Mouse (Mus musculus) limb, embryonic 11.5 days (tissue): ENCODE measurements around the gene Tmem243. TPM values are rescaled to one million over a fixed set of nuclear protein-coding genes. Genes with fewer than 3 reads are reported as not detected.

Experiments
- ATAC-seq: fragments of 200-750 bp; cut with Nextera tagmentation; 2 replicates; pipeline ENCODE4 v1.8.0; 2017; ENCODE audit warnings: low read depth; ENCODE audit not compliant: insufficient number of reproducible peaks, low FRiP score, low TSS enrichment
- DNase-seq: peaks from one replicate; pipeline ENCODE4 v3.0.0-alpha.2; 2015; ENCODE audit warnings: low spot score
- H3K27ac ChIP-seq: fragments of 300-500 bp; sonication (generic); replicated peaks from 2 replicates; pipeline ENCODE4 v1.5.1; 2014; ENCODE audit warnings: low read depth, mild to moderate bottlenecking, low read length
- H3K27me3 ChIP-seq: fragments of 300-500 bp; sonication (generic); 2 replicates; pipeline ENCODE4 v1.6.1; 2014; ENCODE audit warnings: mild to moderate bottlenecking, low read length, mixed read lengths; ENCODE audit not compliant: control insufficient read depth, insufficient read depth
- H3K36me3 ChIP-seq: fragments of 300-500 bp; sonication (generic); 2 replicates; pipeline ENCODE4 v1.6.1; 2014; ENCODE audit warnings: mild to moderate bottlenecking, low read length, moderate library complexity, mixed read lengths; ENCODE audit not compliant: control insufficient read depth, insufficient read depth
- H3K4me1 ChIP-seq: fragments of 300-500 bp; sonication (generic); 2 replicates; pipeline ENCODE4 v1.6.1; 2014; ENCODE audit warnings: low read length, mixed read lengths; ENCODE audit not compliant: control insufficient read depth, insufficient read depth
- H3K4me2 ChIP-seq: fragments of 300-500 bp; sonication (generic); 2 replicates; pipeline ENCODE4 v1.6.1; 2014; ENCODE audit warnings: low read depth, mild to moderate bottlenecking, moderate library complexity; ENCODE audit not compliant: severe bottlenecking
- H3K4me3 ChIP-seq: fragments of 300-500 bp; sonication (generic); 2 replicates; pipeline ENCODE4 v1.5.1; 2014; ENCODE audit warnings: low read depth, low read length
- H3K9ac ChIP-seq: fragments of 300-500 bp; sonication (generic); 2 replicates; pipeline ENCODE4 v1.6.1; 2014; ENCODE audit warnings: mild to moderate bottlenecking, low read length
- H3K9me3 ChIP-seq: fragments of 300-500 bp; sonication (generic); 2 replicates; pipeline ENCODE4 v1.6.1; 2016; ENCODE audit warnings: low read length; ENCODE audit not compliant: control insufficient read depth
- WGBS: fragments of 180-500 bp; shearing (Covaris S2); extraction: QIAGEN DNeasy Blood & Tissue Kit; methylation state at CpG from one replicate; pipeline ENCODE4 v1.1.7; 2014; 5-methylcytosine and 5-hydroxymethylcytosine counted together
- polyA plus RNA-seq: library from polyadenylated mRNA; unstranded; fragments of >200 nt; fragmentation: Nextera tagmentation; extraction: Ambion mirVana; gene quantifications from 2 replicates; pipeline ENCODE4 v1.2.1, GENCODE M21; 2014

The Tmem243 gene
- polyA plus RNA-seq, 1 experiment from 2014 or later: 20.9 TPM

DNA sequence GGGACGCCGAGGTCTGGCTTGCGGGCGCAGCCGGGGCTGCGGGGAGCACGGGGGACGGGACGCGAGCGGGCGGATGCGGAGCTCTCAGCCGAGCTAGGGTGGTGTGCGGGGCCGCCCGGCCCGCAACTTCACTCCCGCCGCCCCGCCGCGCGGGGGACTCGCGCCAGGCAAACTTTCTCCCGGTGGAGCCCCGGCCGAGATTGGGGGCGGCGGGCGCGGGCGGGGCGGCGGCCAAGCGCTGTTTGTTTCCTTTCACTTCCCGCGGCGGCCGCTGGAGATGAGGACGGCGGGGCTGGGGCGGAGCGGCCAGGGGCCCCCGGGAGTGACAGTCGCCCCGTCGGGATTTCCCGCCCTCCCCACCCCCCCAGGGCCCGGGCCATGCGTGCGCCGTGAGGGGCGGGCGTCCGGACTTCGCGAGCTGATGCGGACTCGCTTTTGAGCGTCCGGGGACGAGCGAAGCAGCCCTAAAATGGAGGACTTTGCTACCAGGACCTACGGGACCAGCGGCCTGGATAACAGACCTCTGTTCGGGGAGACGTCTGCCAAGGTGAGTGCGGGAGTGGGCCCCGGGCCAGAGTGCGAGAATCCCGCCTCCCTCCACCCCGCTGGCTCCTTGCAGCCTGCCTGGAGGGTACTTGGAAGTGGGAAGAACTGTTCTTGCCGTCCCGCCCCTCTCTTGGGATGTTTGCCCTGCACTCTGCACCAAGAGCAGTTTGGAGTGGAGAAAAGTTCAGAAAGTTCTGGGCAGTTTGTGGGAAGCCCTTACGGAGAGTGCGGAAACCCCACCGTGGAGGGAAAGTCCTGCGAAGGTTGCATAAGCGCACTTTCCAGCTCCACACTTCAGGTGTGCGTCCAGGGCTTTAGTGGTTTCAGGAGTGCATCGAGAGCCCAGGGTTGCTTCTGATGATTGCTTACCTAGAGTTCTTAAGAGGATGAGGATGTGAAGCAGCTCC, 657 bp downstream of the Tmem243 start:
- DNase-seq (peak; percentile 72), ATAC-seq (peak; percentile 72)
- Histone ChIP-seq H3K36me3 (no peaks in the 10 kb centered on the region), H3K4me1 (no peaks in the 10 kb centered on the region), H3K27me3 (no peaks in the 10 kb centered on the region), H3K4me3 (peak overlapping the region; percentile 81), H3K27ac (no peak overlapping the region), H3K9ac (peak overlapping the region; percentile 79), H3K9me3 (no peaks in the 10 kb centered on the region; the same call in 1 of the 2 replicates), H3K4me2 (peak overlapping the region; percentile 81)
- under 1% methylated on average over 77 of the region's 83 CpGs for WGBS

DNA sequence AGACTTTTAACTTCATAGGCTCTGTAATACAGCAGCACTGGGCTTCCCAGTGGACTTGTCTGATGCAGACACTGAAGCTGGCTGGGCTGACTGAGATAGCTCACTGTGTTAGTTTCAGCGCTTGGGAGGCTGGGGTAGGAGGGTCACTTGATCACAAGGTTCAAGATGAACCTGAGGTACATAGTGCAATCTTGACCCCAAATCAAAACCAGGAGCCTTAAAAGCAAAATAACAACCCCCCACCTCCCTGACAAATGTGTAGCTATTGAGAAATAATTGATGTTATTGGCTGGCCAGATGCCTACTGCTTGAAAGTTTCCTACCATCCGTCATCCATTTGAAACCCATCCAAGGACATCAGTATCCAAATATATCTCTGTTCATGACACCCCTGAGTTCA, 2.2 kb downstream of the Tmem243 start:
- no peak overlapping the region for H3K27ac ChIP-seq
- no peak overlapping the region for H3K4me2 ChIP-seq
- 97% methylated on average over 2 of the region's 2 CpGs for WGBS
- no peak for DNase-seq
- H3K36me3 ChIP-seq: no peaks in the 10 kb centered on the region
- H3K4me3 ChIP-seq: no peak overlapping the region
- H3K27me3 ChIP-seq: no peaks in the 10 kb centered on the region
- ATAC-seq: no peak
- no peak overlapping the region for H3K9ac ChIP-seq
- H3K4me1 ChIP-seq: no peaks in the 10 kb centered on the region
- H3K9me3 ChIP-seq: no peaks in the 10 kb centered on the region

GRCm38 (mm10) chr5:9103958-9104357, 3.5 kb downstream of the Tmem243 start:
- Histone ChIP-seq H3K4me1 (no peaks in the 10 kb centered on the region), H3K36me3 (no peaks in the 10 kb centered on the region), H3K4me3 (no peak overlapping the region), H3K27ac (no peak overlapping the region), H3K9me3 (no peaks in the 10 kb centered on the region), H3K27me3 (no peaks in the 10 kb centered on the region), H3K4me2 (no peak overlapping the region), H3K9ac (no peak overlapping the region)
- ATAC-seq (no peak), DNase-seq (no peak)
- 94% methylated on average over 8 of the region's 8 CpGs for WGBS

DNA sequence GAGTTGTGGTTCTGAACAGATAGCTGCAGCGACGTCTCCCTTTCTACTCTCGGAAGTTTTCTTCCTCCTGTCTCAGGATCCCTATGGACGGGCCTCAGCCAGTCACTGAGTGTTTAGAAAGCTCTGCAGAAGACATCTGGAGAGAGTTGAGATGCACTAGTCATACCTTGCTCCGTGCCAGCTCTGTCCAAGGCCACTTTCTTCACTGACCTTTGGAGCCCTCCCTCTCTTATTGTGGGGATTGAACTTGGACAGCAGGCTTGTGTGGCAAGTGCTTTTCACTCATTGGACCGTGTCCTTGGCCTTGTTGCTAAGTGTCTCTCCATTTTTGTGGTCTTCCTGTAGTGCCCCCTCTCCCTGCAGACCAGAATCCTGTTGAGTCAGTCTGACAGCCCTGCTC, 6.3 kb downstream of the Tmem243 start:
- Histone ChIP-seq H3K4me2 (no peak overlapping the region), H3K4me3 (no peak overlapping the region), H3K4me1 (no peaks in the 10 kb centered on the region), H3K27ac (no peak overlapping the region), H3K9me3 (no peaks in the 10 kb centered on the region), H3K36me3 (no peaks in the 10 kb centered on the region), H3K9ac (no peak overlapping the region), H3K27me3 (no peaks in the 10 kb centered on the region)
- DNase-seq (no peak), ATAC-seq (no peak)
- WGBS: 88% methylated on average over 6 of the region's 6 CpGs

- no peak overlapping the region for H3K27ac ChIP-seq
- no peak for DNase-seq
- no peaks in the 10 kb centered on the region for H3K36me3 ChIP-seq
- H3K27me3 ChIP-seq: no peaks in the 10 kb centered on the region
- no peak for ATAC-seq
- H3K4me2 ChIP-seq: no peak overlapping the region
- H3K9ac ChIP-seq: no peak overlapping the region
- no peaks in the 10 kb centered on the region for H3K9me3 ChIP-seq
- 83% methylated on average over 8 of the region's 8 CpGs for WGBS
- no peak overlapping the region for H3K4me3 ChIP-seq
- no peaks in the 10 kb centered on the region for H3K4me1 ChIP-seq
These were observed 7.0 kb downstream of the Tmem243 start for GRCm38 (mm10) chr5:9107296-9108089.

DNA sequence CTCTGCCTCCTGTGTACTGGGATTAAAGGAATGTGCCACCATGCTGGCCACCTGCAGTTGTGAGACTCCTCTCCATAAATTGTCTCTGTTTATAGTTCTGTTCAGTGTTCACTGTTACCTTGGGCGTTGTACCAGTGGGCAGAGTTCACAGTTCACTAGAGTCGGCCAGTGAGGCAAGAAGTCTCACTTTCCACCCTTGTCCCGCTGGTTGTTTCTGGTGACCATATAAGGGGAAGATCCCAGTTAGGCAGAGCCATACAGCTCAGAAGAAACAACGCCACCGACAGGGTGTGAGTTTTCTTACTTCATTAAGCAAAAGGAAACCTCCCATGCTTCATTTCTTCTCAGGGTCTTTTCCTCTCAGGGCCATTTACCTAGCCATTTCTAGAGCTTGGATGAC, 8.0 kb downstream of the Tmem243 start:
- ATAC-seq (no peak), DNase-seq (no peak)
- H3K27ac ChIP-seq: no peak overlapping the region
- no peaks in the 10 kb centered on the region for H3K9me3 ChIP-seq
- no peaks in the 10 kb centered on the region for H3K36me3 ChIP-seq
- no peak overlapping the region for H3K4me3 ChIP-seq
- no peak overlapping the region for H3K9ac ChIP-seq
- no peak overlapping the region for H3K4me2 ChIP-seq
- WGBS: 64% methylated on average over 5 of the region's 5 CpGs
- no peaks in the 10 kb centered on the region for H3K4me1 ChIP-seq
- H3K27me3 ChIP-seq: no peaks in the 10 kb centered on the region

GRCm38 (mm10) chr5:9109582-9109981, 9.1 kb downstream of the Tmem243 start:
- Histone ChIP-seq H3K4me1 (no peaks in the 10 kb centered on the region), H3K9me3 (no peaks in the 10 kb centered on the region), H3K27me3 (no peaks in the 10 kb centered on the region), H3K27ac (no peak overlapping the region), H3K9ac (no peak overlapping the region), H3K4me2 (no peak overlapping the region), H3K36me3 (no peaks in the 10 kb centered on the region), H3K4me3 (no peak overlapping the region)
- ATAC-seq: no peak
- DNase-seq: no peak

- ATAC-seq: no peak
These were observed 10.8 kb downstream of the Tmem243 start for GRCm38 (mm10) chr5:9111285-9111684.

More at GRCm38 (mm10) chr5:9111285-9111684, 10.8 kb downstream of the Tmem243 start:
- H3K9me3 ChIP-seq: no peaks in the 10 kb centered on the region
- no peak overlapping the region for H3K4me3 ChIP-seq
- WGBS: 67% methylated on average over 2 of the region's 2 CpGs
- no peak overlapping the region for H3K9ac ChIP-seq
- DNase-seq: no peak
- H3K27ac ChIP-seq: no peak overlapping the region
- no peaks in the 10 kb centered on the region for H3K27me3 ChIP-seq
- H3K4me2 ChIP-seq: no peak overlapping the region
- no peaks in the 10 kb centered on the region for H3K36me3 ChIP-seq
- no peaks in the 10 kb centered on the region for H3K4me1 ChIP-seq
